8 mouse cellular contexts compared by ENCODE assay signal in genomic region chr4:105158651-105159530, GRCm38 (mm10). TPM values are rescaled to one million over a fixed set of nuclear protein-coding genes. Genes with fewer than 3 reads are reported as not detected.
A peak's percentile ranks its signal among the peaks of the same experiment; 100 is the strongest.
DNase-seq lines count a peak whose midpoint lies in the region; ATAC-seq and TF ChIP-seq lines count a peak whose summit lies in the region.

No protein-coding gene starts in this region.

- 1% methylated on average over 18 of the region's 18 CpGs for WGBS in kidney, embryonic 14.5 days
- WGBS in heart, embryonic 16.5 days = 6% methylated on average over 18 of the region's 18 CpGs
- WGBS in limb, embryonic 14.5 days = 2% methylated on average over 18 of the region's 18 CpGs
- WGBS in neural tube, embryonic 15.5 days = 3% methylated on average over 18 of the region's 18 CpGs

- no peak for DNase-seq in kidney, adult 8-10 months
- peak; percentile 66 for DNase-seq in embryo, embryonic 11 days
- peak; percentile 53 for DNase-seq in limb, embryonic 14.5 days (ENCODE audit: low spot score)
- DNase-seq in cerebellum, adult 11-12 months = no peak
- DNase-seq in right cerebral cortex, postnatal 25 days = no peak

- peak overlapping the region; percentile 73 for H3K4me2 ChIP-seq in kidney, embryonic 14.5 days (replicated peaks; ENCODE audit: low read depth, low read length)
- peak overlapping the region; percentile 83 for H3K4me2 ChIP-seq in heart, embryonic 16.5 days (ENCODE audit: low read depth, low read length)
- peak overlapping the region; percentile 68 for H3K4me2 ChIP-seq in limb, embryonic 14.5 days (replicated peaks; ENCODE audit: low read depth, low read length, severe bottlenecking)
- peak overlapping the region; percentile 79 for H3K4me2 ChIP-seq in neural tube, embryonic 15.5 days

- peak overlapping the region; percentile 94; the same call in 1 of the 2 replicates for H3K27ac ChIP-seq in kidney, embryonic 14.5 days (ENCODE audit: low read depth, low read length)
- H3K27ac ChIP-seq in heart, embryonic 16.5 days (ENCODE audit: low read length) = peak overlapping the region; percentile 89
- peak overlapping the region; percentile 99 for H3K27ac ChIP-seq in limb, embryonic 14.5 days (replicated peaks; ENCODE audit: low read depth, low read length)
- H3K27ac ChIP-seq in neural tube, embryonic 15.5 days (replicated peaks) = peak overlapping the region; percentile 89

- H3K27me3 ChIP-seq in kidney, embryonic 14.5 days (ENCODE audit: control insufficient read depth, insufficient read depth, low read length) = no peaks in the 10 kb centered on the region
- no peaks in the 10 kb centered on the region for H3K27me3 ChIP-seq in heart, embryonic 16.5 days (ENCODE audit: control insufficient read depth, insufficient read depth, low read length)
- no peaks in the 10 kb centered on the region for H3K27me3 ChIP-seq in limb, embryonic 14.5 days (ENCODE audit: control insufficient read depth, insufficient read depth, low read length)
- no peaks in the 10 kb centered on the region for H3K27me3 ChIP-seq in neural tube, embryonic 15.5 days (replicated peaks)

- peaks cover 16% of the 10 kb centered on the region; the same call in 1 of the 2 replicates for H3K4me1 ChIP-seq in kidney, embryonic 14.5 days (ENCODE audit: control insufficient read depth, insufficient read depth, low read length)
- peaks cover 11% of the 10 kb centered on the region; the same call in 1 of the 2 replicates for H3K4me1 ChIP-seq in heart, embryonic 16.5 days (ENCODE audit: control insufficient read depth, insufficient read depth, low read length)
- peaks cover 28% of the 10 kb centered on the region for H3K4me1 ChIP-seq in limb, embryonic 14.5 days (ENCODE audit: control insufficient read depth, insufficient read depth, low read length)
- peaks cover 19% of the 10 kb centered on the region for H3K4me1 ChIP-seq in neural tube, embryonic 15.5 days

- TF ChIP-seq POLR2A in limb, embryonic 14.5 days (IDR thresholded peaks at IDR 0.05; ENCODE audit: borderline replicate concordance, extremely low read depth, insufficient read depth, insufficient read length) = no peak

- H3K9ac ChIP-seq in kidney, embryonic 14.5 days (ENCODE audit: low read depth, low read length) = peak overlapping the region; percentile 95
- peak overlapping the region; percentile 89 for H3K9ac ChIP-seq in heart, embryonic 16.5 days (ENCODE audit: low read length)
- H3K9ac ChIP-seq in limb, embryonic 14.5 days (ENCODE audit: low read depth, low read length, severe bottlenecking) = peak overlapping the region; percentile 97
- peak overlapping the region; percentile 72 for H3K9ac ChIP-seq in neural tube, embryonic 15.5 days (replicated peaks)

- no peak for ATAC-seq in kidney, embryonic 14.5 days (ENCODE audit: low FRiP score, low TSS enrichment)
- ATAC-seq in heart, embryonic 16.5 days (replicated peaks; ENCODE audit: extremely low read depth, insufficient read depth, low FRiP score) = no peak
- ATAC-seq in limb, embryonic 14.5 days (ENCODE audit: low FRiP score, low read depth) = no peak
- no peak for ATAC-seq in neural tube, embryonic 15.5 days (ENCODE audit: low FRiP score)

- H3K4me3 ChIP-seq in kidney, embryonic 14.5 days (ENCODE audit: low read length) = peak overlapping the region; percentile 90
- peak overlapping the region; percentile 81 for H3K4me3 ChIP-seq in heart, embryonic 16.5 days (ENCODE audit: low read length)
- H3K4me3 ChIP-seq in limb, embryonic 14.5 days (replicated peaks; ENCODE audit: low read length) = peak overlapping the region; percentile 91
- H3K4me3 ChIP-seq in neural tube, embryonic 15.5 days (replicated peaks) = peak overlapping the region; percentile 59

- H3K9me3 ChIP-seq in kidney, embryonic 14.5 days (ENCODE audit: control insufficient read depth, low read length) = no peaks in the 10 kb centered on the region
- no peaks in the 10 kb centered on the region for H3K9me3 ChIP-seq in heart, embryonic 16.5 days (replicated peaks; ENCODE audit: control insufficient read depth, low read length)
- H3K9me3 ChIP-seq in limb, embryonic 14.5 days (ENCODE audit: control insufficient read depth, low read length) = no peaks in the 10 kb centered on the region
- H3K9me3 ChIP-seq in neural tube, embryonic 15.5 days (replicated peaks) = no peaks in the 10 kb centered on the region

- H3K36me3 ChIP-seq in kidney, embryonic 14.5 days (ENCODE audit: control insufficient read depth, insufficient read depth, low read length) = peaks cover 7% of the 10 kb centered on the region; the same call in 1 of the 2 replicates
- peaks cover 10% of the 10 kb centered on the region for H3K36me3 ChIP-seq in heart, embryonic 16.5 days (ENCODE audit: control insufficient read depth, insufficient read depth)
- peaks cover 23% of the 10 kb centered on the region for H3K36me3 ChIP-seq in limb, embryonic 14.5 days (ENCODE audit: control insufficient read depth, insufficient read depth, low read length)
- H3K36me3 ChIP-seq in neural tube, embryonic 15.5 days = no peaks in the 10 kb centered on the region

RNA-seq across cellular contexts. Expression of gene Plpp3, which starts 1.7 kb away (rescaled TPM):
- polyA plus RNA-seq in kidney, embryonic 14.5 days (2014; fragmentation: Nextera tagmentation; extraction: Ambion mirVana) = 41.6 and 53.0 TPM in 2 replicates
- 37.0 and 40.8 TPM in 2 replicates for polyA plus RNA-seq in heart, embryonic 16.5 days (2015; fragmentation: Nextera tagmentation; extraction: Ambion mirVana)
- 112 and 124 TPM in 2 replicates for polyA plus RNA-seq in limb, embryonic 14.5 days (2012; rRNA removed)
- 117 and 130 TPM in 2 replicates for polyA plus RNA-seq in limb, embryonic 14.5 days (2014; fragmentation: Nextera tagmentation; extraction: Ambion mirVana)
- polyA plus RNA-seq in neural tube, embryonic 15.5 days (2015; fragmentation: Nextera tagmentation; extraction: Ambion mirVana) = 72.6 and 73.6 TPM in 2 replicates

RNA-seq across cellular contexts. Expression of gene Prkaa2, which starts 49.2 kb away (rescaled TPM):
- polyA plus RNA-seq in kidney, embryonic 14.5 days (2014; fragmentation: Nextera tagmentation; extraction: Ambion mirVana) = 2.8 and 5.5 TPM in 2 replicates
- polyA plus RNA-seq in heart, embryonic 16.5 days (2015; fragmentation: Nextera tagmentation; extraction: Ambion mirVana) = 45.3 and 49.7 TPM in 2 replicates
- polyA plus RNA-seq in limb, embryonic 14.5 days (2012; rRNA removed) = 1.1 and 1.2 TPM in 2 replicates
- polyA plus RNA-seq in limb, embryonic 14.5 days (2014; fragmentation: Nextera tagmentation; extraction: Ambion mirVana) = 1.2 and 1.7 TPM in 2 replicates
- 9.6 and 10.7 TPM in 2 replicates for polyA plus RNA-seq in neural tube, embryonic 15.5 days (2015; fragmentation: Nextera tagmentation; extraction: Ambion mirVana)

Comparison
In these comparisons a context has a peak if more than half of its experiments do, and no peak if none do; other contexts are left out.
1. DNase-seq: peak in embryo, embryonic 11 days (single experiment) and limb, embryonic 14.5 days (single experiment); none in kidney, adult 8-10 months (0 of 2), cerebellum, adult 11-12 months (single experiment) and right cerebral cortex, postnatal 25 days (single experiment).
2. Peak in every context shown above with its lines, with median percentiles within 50 percentile points of each other: H3K27ac ChIP-seq, H3K4me2 ChIP-seq, H3K4me3 ChIP-seq and H3K9ac ChIP-seq.